8 mouse cellular contexts compared by ENCODE assay signal in the genomic region with DNA sequence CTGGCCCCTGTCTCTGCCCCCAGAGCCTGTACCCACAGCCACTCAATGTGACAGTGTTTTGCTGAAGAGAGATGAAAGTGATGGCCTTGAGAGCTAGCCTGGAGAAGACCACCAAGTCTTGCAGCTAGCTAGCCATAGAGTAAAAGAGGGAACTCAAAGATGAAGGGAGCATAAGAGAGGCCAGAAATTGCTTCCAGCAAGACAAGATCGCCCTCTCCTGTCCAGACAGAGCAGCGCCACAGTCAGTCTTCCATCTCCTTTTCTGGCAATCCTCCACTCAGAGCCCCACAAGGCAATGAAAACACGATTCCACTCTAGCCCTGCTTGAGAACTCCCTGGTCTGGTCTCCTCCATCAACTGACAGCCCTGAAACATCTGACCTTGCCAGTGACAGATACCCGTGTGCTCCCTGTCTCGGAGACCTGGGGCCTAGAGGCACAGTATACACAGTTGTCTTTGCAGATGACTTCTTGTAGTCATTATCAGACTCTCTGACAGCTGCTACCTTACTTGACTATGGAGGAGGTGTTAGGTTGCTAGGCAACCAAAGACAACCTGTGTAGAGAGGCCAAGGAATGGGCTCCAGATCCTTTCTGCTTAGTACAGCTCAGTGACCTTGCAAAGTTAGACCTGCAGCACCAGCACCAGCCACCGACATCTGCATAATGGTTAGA. TPM values are rescaled to one million over a fixed set of nuclear protein-coding genes. Genes with fewer than 3 reads are reported as not detected.
DNase-seq lines count a peak whose midpoint lies in the region; ATAC-seq and TF ChIP-seq lines count a peak whose summit lies in the region.

No protein-coding gene starts in this region.

- no peak overlapping the region for H3K9ac ChIP-seq in forebrain, embryonic 14.5 days (ENCODE audit: low read length)
- H3K9ac ChIP-seq in limb, embryonic 14.5 days (ENCODE audit: low read depth, low read length, severe bottlenecking), result no peak overlapping the region

- no peak overlapping the region for H3K27ac ChIP-seq in bone marrow, adult 2 months (ENCODE audit: control insufficient read depth, insufficient read depth, low read depth, low read length, poor library complexity)
- no peak overlapping the region for H3K27ac ChIP-seq in forebrain, embryonic 14.5 days (ENCODE audit: low read depth, low read length)
- H3K27ac ChIP-seq in limb, embryonic 14.5 days (replicated peaks; ENCODE audit: low read depth, low read length), result no peak overlapping the region

- H3K9me3 ChIP-seq in forebrain, embryonic 14.5 days (replicated peaks; ENCODE audit: control insufficient read depth, low read length), result no peaks in the 10 kb centered on the region
- no peaks in the 10 kb centered on the region for H3K9me3 ChIP-seq in limb, embryonic 14.5 days (ENCODE audit: control insufficient read depth, low read length)

- no peaks in the 10 kb centered on the region for H3K4me1 ChIP-seq in bone marrow, adult 2 months (ENCODE audit: control insufficient read depth, insufficient read depth, low read length)
- H3K4me1 ChIP-seq in forebrain, embryonic 14.5 days (ENCODE audit: control insufficient read depth, insufficient read depth, low read length), result no peaks in the 10 kb centered on the region
- no peaks in the 10 kb centered on the region for H3K4me1 ChIP-seq in limb, embryonic 14.5 days (ENCODE audit: control insufficient read depth, insufficient read depth, low read length)

- no peak for TF ChIP-seq POLR2A in bone marrow, adult 2 months (IDR thresholded peaks at IDR 0.05; ENCODE audit: borderline replicate concordance, control insufficient read depth, low read depth, low read length)
- no peak for TF ChIP-seq POLR2A in limb, embryonic 14.5 days (IDR thresholded peaks at IDR 0.05; ENCODE audit: borderline replicate concordance, extremely low read depth, insufficient read depth, insufficient read length)

- no peaks in the 10 kb centered on the region for H3K27me3 ChIP-seq in forebrain, embryonic 14.5 days (replicated peaks; ENCODE audit: control insufficient read depth, insufficient read depth, low read length)
- no peaks in the 10 kb centered on the region for H3K27me3 ChIP-seq in limb, embryonic 14.5 days (ENCODE audit: control insufficient read depth, insufficient read depth, low read length)

- no peak overlapping the region for H3K4me3 ChIP-seq in bone marrow, adult 2 months (replicated peaks; ENCODE audit: control insufficient read depth, low read depth, low read length)
- no peak overlapping the region for H3K4me3 ChIP-seq in forebrain, embryonic 14.5 days (ENCODE audit: low read depth, low read length)
- H3K4me3 ChIP-seq in limb, embryonic 14.5 days (replicated peaks; ENCODE audit: low read length), result no peak overlapping the region

- 45% methylated on average over 6 of the region's 6 CpGs for WGBS in bone marrow, adult 2 months
- 47% methylated on average over 6 of the region's 6 CpGs for WGBS in forebrain, embryonic 14.5 days
- 37% methylated on average over 6 of the region's 6 CpGs for WGBS in limb, embryonic 14.5 days

- peak; percentile 88 for ATAC-seq in forebrain, embryonic 14.5 days
- peak; percentile 57 for ATAC-seq in limb, embryonic 14.5 days (ENCODE audit: low FRiP score, low read depth)
- ATAC-seq in megakaryocyte, adult 5-6 weeks (ENCODE audit: poor library complexity, severe bottlenecking), result no peak

- no peaks in the 10 kb centered on the region for H3K36me3 ChIP-seq in forebrain, embryonic 14.5 days (ENCODE audit: control insufficient read depth, insufficient read depth, low read length)
- H3K36me3 ChIP-seq in limb, embryonic 14.5 days (ENCODE audit: control insufficient read depth, insufficient read depth, low read length), result no peaks in the 10 kb centered on the region

- peak; percentile 53 for DNase-seq in embryo, embryonic 10 days (ENCODE audit: low spot score)
- no peak for DNase-seq in embryo, embryonic 9.5 days (ENCODE audit: extremely low spot score)
- DNase-seq in forebrain, embryonic 14.5 days (ENCODE audit: low spot score), result peak; percentile 83
- peak; percentile 25 for DNase-seq in kidney, adult 9 months
- DNase-seq in limb, embryonic 14.5 days (ENCODE audit: low spot score), result peak; percentile 65
- DNase-seq in retina, embryonic 14.5 days (ENCODE audit: low spot score), result peak; percentile 78

- no peak overlapping the region for H3K4me2 ChIP-seq in forebrain, embryonic 14.5 days (ENCODE audit: low read length)
- no peak overlapping the region for H3K4me2 ChIP-seq in limb, embryonic 14.5 days (replicated peaks; ENCODE audit: low read depth, low read length, severe bottlenecking)

- peak; percentile 43; the same call in 1 of the 2 replicates for TF ChIP-seq CTCF in bone marrow, adult 2 months (IDR thresholded peaks at IDR 0.05; ENCODE audit: control insufficient read depth, insufficient read depth, low read length)

RNA-seq across cellular contexts. Expression of a gene that starts 5.5 kb away (rescaled TPM):
- not detected in 2 replicates for polyA plus RNA-seq in bone marrow, adult 2 months (2011; ENCODE audit: insufficient read depth, insufficient read length, low replicate concordance, missing spikeins)
- polyA plus RNA-seq in forebrain, embryonic 14.5 days (2014; fragmentation: Nextera tagmentation; extraction: Ambion mirVana), result not detected in 2 replicates
- not detected in 2 replicates for polyA plus RNA-seq in limb, embryonic 14.5 days (2012; rRNA removed)
- polyA plus RNA-seq in limb, embryonic 14.5 days (2014; fragmentation: Nextera tagmentation; extraction: Ambion mirVana), result not detected in 2 replicates
- not detected in 2 replicates for total RNA-seq in megakaryocyte, adult 5-6 weeks (2015)
- not detected in 2 replicates for total RNA-seq in megakaryocyte, adult 5-6 weeks (2017)

RNA-seq across cellular contexts. Expression of a gene that starts 33.2 kb away (rescaled TPM):
- polyA plus RNA-seq in bone marrow, adult 2 months (2011; ENCODE audit: insufficient read depth, insufficient read length, low replicate concordance, missing spikeins), result not detected in 2 replicates
- polyA plus RNA-seq in forebrain, embryonic 14.5 days (2014; fragmentation: Nextera tagmentation; extraction: Ambion mirVana), result not detected in 2 replicates
- polyA plus RNA-seq in limb, embryonic 14.5 days (2012; rRNA removed), result 0.45 and 0.47 TPM in 2 replicates
- polyA plus RNA-seq in limb, embryonic 14.5 days (2014; fragmentation: Nextera tagmentation; extraction: Ambion mirVana), result 0.32 and 0.40 TPM in 2 replicates
- 0.25 and 0.74 TPM in 2 replicates for total RNA-seq in megakaryocyte, adult 5-6 weeks (2015)
- total RNA-seq in megakaryocyte, adult 5-6 weeks (2017), result not detected in 2 replicates

RNA-seq across cellular contexts. Expression of a gene that starts 42.1 kb away (rescaled TPM):
- polyA plus RNA-seq in bone marrow, adult 2 months (2011; ENCODE audit: insufficient read depth, insufficient read length, low replicate concordance, missing spikeins), result not detected in 2 replicates
- not detected in 2 replicates for polyA plus RNA-seq in forebrain, embryonic 14.5 days (2014; fragmentation: Nextera tagmentation; extraction: Ambion mirVana)
- not detected in 2 replicates for polyA plus RNA-seq in limb, embryonic 14.5 days (2012; rRNA removed)
- polyA plus RNA-seq in limb, embryonic 14.5 days (2014; fragmentation: Nextera tagmentation; extraction: Ambion mirVana), result not detected in 2 replicates
- not detected in 2 replicates for total RNA-seq in megakaryocyte, adult 5-6 weeks (2015)
- total RNA-seq in megakaryocyte, adult 5-6 weeks (2017), result not detected in 2 replicates

RNA-seq across cellular contexts. Expression of a gene that starts 51.1 kb away (rescaled TPM):
- not detected in 2 replicates for polyA plus RNA-seq in bone marrow, adult 2 months (2011; ENCODE audit: insufficient read depth, insufficient read length, low replicate concordance, missing spikeins)
- not detected in 2 replicates for polyA plus RNA-seq in forebrain, embryonic 14.5 days (2014; fragmentation: Nextera tagmentation; extraction: Ambion mirVana)
- 0.37 and 0.72 TPM in 2 replicates for polyA plus RNA-seq in limb, embryonic 14.5 days (2012; rRNA removed)
- 0.10 and 0.19 TPM in 2 replicates for polyA plus RNA-seq in limb, embryonic 14.5 days (2014; fragmentation: Nextera tagmentation; extraction: Ambion mirVana)
- total RNA-seq in megakaryocyte, adult 5-6 weeks (2015), result not detected in 2 replicates
- total RNA-seq in megakaryocyte, adult 5-6 weeks (2017), result not detected in 2 replicates
